Mouse (Mus musculus): ENCODE data around the gene Olfr262. TPM values are rescaled to one million over a fixed set of nuclear protein-coding genes. Genes with fewer than 3 reads are reported as not detected.

The Olfr262 gene
- polyA plus RNA-seq (2012; rRNA removed) = not detected in 2 replicates

DNA sequence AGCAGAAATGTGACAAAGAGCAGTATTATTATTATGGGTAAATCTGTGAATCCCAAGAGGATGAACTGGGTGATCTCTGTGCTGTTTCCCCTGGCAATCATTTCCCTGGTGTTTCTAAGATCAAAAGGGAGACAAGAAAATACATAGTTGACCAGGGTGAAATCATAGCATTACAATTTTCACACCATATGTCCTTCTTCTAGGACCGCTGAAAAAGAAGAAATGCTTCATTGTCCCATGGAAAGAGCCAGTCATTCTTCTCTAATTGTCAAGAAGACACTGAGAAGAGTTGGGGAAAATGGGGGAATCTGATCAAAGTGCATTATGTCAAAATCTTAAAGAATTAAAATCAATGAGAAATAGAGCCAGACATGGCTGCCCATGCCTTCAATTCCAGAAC is at the start of gene Olfr262:
Olfr262 (minus strand) TSS at position 101 of the 400 bp plus-strand sequence.

DNA sequence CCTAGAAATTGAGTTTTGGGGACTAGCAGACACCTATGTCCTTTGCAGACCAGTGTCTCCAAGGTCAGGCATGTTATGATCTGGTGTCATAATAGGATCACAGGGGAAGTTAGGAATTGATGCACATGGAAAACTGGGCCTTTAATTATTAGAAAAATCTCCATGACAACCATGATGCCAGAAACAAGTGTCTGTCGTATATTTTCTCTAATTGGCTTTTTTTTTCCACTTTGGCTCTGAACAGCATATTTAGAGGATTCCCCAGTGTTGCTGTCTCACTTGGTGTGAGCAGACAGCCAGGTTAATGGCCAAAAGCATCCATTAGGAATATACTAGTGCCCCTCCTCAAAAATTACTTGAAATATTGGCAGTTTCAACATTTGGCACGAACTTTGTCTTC is 38.1 kb upstream of the Olfr262 start, which contains the start of gene Olfr1434:
Olfr1434 (plus strand) TSS at position 301 of the 400 bp plus-strand sequence.

DNA sequence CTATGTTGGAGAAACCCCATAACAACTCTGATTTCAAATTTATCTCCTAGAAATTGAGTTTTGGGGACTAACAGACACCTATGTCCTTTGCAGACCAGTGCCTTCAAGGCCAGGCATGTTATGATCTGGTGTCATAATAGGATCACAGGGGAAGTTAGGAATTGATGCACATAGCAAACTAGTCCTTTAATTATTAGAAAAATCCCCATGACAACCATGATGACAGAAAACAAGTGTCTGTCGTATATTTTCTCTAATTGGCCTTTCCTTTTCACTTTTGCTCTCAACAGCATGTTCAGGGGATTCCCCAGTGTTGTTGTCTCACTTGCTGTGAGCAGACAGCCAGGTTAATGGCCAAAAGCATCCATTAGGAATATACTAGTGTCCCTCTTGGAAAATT is 19.3 kb upstream of the Olfr262 start, which contains the start of gene Olfr235:
Olfr235 (plus strand) TSS at position 301 of the 400 bp plus-strand sequence.

DNA sequence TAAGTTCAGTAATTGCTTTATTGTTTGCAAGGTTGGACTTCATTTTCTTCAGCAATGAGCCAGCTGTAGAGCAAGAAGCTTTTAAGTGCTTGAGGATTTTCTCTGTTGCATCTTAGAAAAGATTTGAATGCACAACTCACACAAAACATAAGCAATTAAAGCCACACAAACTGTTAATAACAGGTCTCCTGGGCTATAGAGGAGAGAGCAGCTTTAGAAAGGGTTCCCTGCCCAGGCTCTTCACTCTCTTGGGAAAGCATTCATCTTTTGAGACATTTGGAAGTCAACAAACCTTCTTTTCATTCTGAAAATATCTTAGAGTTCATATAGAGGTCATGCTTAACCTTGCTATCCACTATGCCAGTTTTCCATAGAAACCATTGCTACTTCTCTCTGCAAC is 9.0 kb downstream of the Olfr262 start, which contains the start of gene Olfr1432:
Olfr1432 (minus strand) TSS at position 101 of the 400 bp plus-strand sequence.

DNA sequence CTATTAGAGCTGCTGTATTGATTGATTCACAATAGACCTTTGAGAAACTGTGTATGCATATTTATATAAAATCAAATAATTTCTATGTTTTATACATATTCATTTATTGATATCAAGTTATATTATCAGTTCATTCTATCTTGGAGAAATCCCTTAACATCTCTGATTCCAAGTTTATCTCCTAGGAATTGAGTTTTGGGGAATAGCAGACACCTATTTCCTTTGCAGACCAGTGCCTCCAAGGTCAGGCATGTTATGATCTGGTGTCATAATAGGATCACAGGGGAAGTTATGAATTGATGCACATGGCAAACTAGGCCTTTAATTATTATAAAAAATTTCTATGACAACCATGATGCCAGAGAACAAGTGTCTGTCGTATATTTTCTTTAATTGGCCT is 41.1 kb downstream of the Olfr262 start, which contains the start of gene Olfr1431:
Olfr1431 (plus strand) TSS at position 301 of the 400 bp plus-strand sequence.

Other genes starting within 250 kb of the Olfr262 start
- gene Olfr1423, start 200.3 kb downstream of the Olfr262 start, polyA plus RNA-seq (2012; rRNA removed) = not detected in 2 replicates
- not detected in 2 replicates for gene Olfr1424, start 179.0 kb downstream of the Olfr262 start, polyA plus RNA-seq (2012; rRNA removed)
- gene Olfr1425, start 163.9 kb downstream of the Olfr262 start, polyA plus RNA-seq (2012; rRNA removed) = not detected in 2 replicates
- gene Olfr1426, start 149.6 kb downstream of the Olfr262 start, polyA plus RNA-seq (2012; rRNA removed) = not detected in 2 replicates
- not detected in 2 replicates for gene Olfr1427, start 138.3 kb downstream of the Olfr262 start, polyA plus RNA-seq (2012; rRNA removed)
- gene Olfr1428, start 125.8 kb downstream of the Olfr262 start, polyA plus RNA-seq (2012; rRNA removed) = not detected in 2 replicates
- gene Olfr76, start 118.5 kb downstream of the Olfr262 start, polyA plus RNA-seq (2012; rRNA removed) = not detected in 2 replicates
- not detected in 2 replicates for gene Olfr1555-ps1, start 71.5 kb downstream of the Olfr262 start, polyA plus RNA-seq (2012; rRNA removed)
- not detected in 2 replicates for gene Olfr1431, start 41.0 kb downstream of the Olfr262 start, polyA plus RNA-seq (2012; rRNA removed)
- gene Olfr1432, start 9.1 kb downstream of the Olfr262 start, polyA plus RNA-seq (2012; rRNA removed) = not detected in 2 replicates
- not detected in 2 replicates for gene Olfr235, start 19.4 kb upstream of the Olfr262 start, polyA plus RNA-seq (2012; rRNA removed)
- not detected in 2 replicates for gene Olfr1434, start 38.2 kb upstream of the Olfr262 start, polyA plus RNA-seq (2012; rRNA removed)
- gene Olfr1436, start 57.5 kb upstream of the Olfr262 start, polyA plus RNA-seq (2012; rRNA removed) = not detected in 2 replicates
- not detected in 2 replicates for gene Olfr1437, start 83.4 kb upstream of the Olfr262 start, polyA plus RNA-seq (2012; rRNA removed)
- not detected in 2 replicates for gene Olfr1438-ps1, start 94.3 kb upstream of the Olfr262 start, polyA plus RNA-seq (2012; rRNA removed)
- not detected in 2 replicates for gene Olfr1440, start 145.6 kb upstream of the Olfr262 start, polyA plus RNA-seq (2012; rRNA removed)
- gene Olfr1441, start 175.8 kb upstream of the Olfr262 start, polyA plus RNA-seq (2012; rRNA removed) = not detected in 2 replicates
- not detected in 2 replicates for gene Pfpl, start 186.2 kb upstream of the Olfr262 start, polyA plus RNA-seq (2012; rRNA removed)
- gene Mpeg1, start 219.1 kb upstream of the Olfr262 start, polyA plus RNA-seq (2012; rRNA removed) = 5.2 and 8.0 TPM in 2 replicates